Mouse (Mus musculus) embryonic fibroblast, embryonic 13.5 days (primary cell): ENCODE data around the gene Cdk19. TPM values are rescaled to one million over a fixed set of nuclear protein-coding genes. Genes with fewer than 3 reads are reported as not detected.
"Not testable (repeated sequence)": the region's sequence is repeated elsewhere in the genome, so short reads cannot be mapped to it uniquely, and the experiment has no call there.

Experiments
- H3K27ac ChIP-seq: 2 replicates; pipeline ENCODE4 v1.5.1; 2012; ENCODE audit warnings: low read length, control low read depth, inconsistent platforms; ENCODE audit not compliant: insufficient read depth
- H3K4me1 ChIP-seq: 2 replicates; pipeline ENCODE4 v1.6.1; 2011; ENCODE audit warnings: low read length; ENCODE audit not compliant: control insufficient read depth, insufficient read depth
- H3K4me3 ChIP-seq: 2 replicates; pipeline ENCODE4 v1.5.1; 2011; ENCODE audit warnings: mild to moderate bottlenecking, control low read depth, low read length; ENCODE audit not compliant: insufficient read depth
- CTCF ChIP-seq: IDR thresholded peaks from 2 replicates; pipeline ENCODE4 v1.5.1; 2011; ENCODE audit warnings: mild to moderate bottlenecking, control low read depth, low read length, moderate library complexity, borderline replicate concordance; ENCODE audit not compliant: insufficient read depth
- POLR2A ChIP-seq: IDR thresholded peaks from 2 replicates; pipeline ENCODE4 v1.6.1; 2011; ENCODE audit warnings: low read depth, mild to moderate bottlenecking, control low read depth, low read length, moderate library complexity
- polyA plus RNA-seq: library from polyadenylated mRNA; stranded (reverse); fragments of >200 nt; gene quantifications from 2 replicates; pipeline ENCODE4 v1.2.4, GENCODE M21; 2011; ENCODE audit warnings: low read depth; ENCODE audit not compliant: missing spikeins, insufficient read length

Gene Cdk19
- polyA plus RNA-seq, 1 experiment: 18.8 TPM

DNA sequence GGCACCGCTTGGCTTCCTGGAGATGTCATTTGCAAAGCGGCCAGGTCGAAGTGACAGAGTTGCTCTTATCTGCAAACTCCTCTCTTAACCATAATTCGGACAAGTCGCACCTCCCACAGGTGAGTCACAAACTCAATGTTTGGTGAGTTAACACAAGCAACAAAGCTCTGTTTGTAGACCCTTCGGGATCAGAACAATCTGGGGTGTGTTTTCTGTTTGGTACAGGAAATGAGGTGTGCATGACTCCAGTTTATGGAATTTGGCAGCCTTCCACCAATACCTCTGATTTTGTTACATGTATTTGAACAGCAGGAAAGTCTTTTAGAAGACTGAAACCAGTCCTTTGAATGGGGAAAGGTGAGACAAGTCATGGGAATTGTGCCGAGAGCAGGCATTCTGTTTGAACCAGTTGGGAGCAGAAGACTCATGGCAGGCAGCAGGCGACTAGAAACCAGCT is 171.9 kb downstream of the Cdk19 start:
- Histone ChIP-seq H3K27ac (no peak overlapping the region), H3K4me3 (no peak overlapping the region), H3K4me1 (peaks cover 6% of the 10 kb centered on the region; the same call in 1 of the 2 replicates)
- TF ChIP-seq CTCF: no peak
- TF ChIP-seq POLR2A: no peak

DNA sequence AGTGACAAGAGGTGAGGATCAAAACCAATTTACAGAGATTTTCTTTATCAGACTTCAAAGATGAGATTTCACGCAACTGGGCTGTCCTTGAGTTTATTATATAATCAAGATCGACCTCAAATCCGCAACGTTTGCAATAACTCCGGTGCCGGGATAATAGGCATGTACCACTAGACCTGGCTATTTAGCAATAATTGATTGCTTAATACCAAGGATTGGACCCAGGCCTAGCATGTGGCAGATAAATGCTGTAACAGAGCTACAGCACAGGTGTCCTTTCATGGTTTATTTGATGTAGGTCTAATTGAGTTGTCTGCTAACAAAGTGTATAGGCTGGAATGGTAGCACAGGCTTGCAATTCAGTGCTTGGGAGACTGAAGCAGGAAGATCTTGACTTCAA is 172.8 kb downstream of the Cdk19 start:
- TF ChIP-seq CTCF (no peak), POLR2A (no peak)
- Histone ChIP-seq H3K4me1 (peaks cover 6% of the 10 kb centered on the region; the same call in 1 of the 2 replicates), H3K27ac (no peak overlapping the region), H3K4me3 (no peak overlapping the region)

DNA sequence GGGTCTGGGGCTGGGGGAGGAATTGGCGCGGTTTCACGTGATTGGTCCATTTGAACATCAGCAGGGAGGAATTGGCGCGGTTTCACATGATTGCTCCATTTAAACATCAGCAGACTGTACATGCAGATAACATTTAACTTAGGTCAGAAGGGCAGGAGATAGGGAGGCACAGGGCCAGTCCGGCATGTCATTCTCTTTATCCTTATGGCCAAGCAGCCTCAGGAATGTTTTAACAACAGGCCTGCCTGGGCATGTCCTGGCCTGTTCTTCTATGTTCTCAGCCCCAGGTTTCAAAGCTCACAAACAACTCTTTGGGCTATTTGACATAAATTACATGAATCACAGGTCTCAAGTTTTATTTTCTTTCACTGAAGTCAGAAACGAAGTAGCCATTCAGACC is 173.6 kb downstream of the Cdk19 start:
- H3K27ac ChIP-seq, H3K4me3 ChIP-seq, H3K4me1 ChIP-seq: not testable (repeated sequence)

DNA sequence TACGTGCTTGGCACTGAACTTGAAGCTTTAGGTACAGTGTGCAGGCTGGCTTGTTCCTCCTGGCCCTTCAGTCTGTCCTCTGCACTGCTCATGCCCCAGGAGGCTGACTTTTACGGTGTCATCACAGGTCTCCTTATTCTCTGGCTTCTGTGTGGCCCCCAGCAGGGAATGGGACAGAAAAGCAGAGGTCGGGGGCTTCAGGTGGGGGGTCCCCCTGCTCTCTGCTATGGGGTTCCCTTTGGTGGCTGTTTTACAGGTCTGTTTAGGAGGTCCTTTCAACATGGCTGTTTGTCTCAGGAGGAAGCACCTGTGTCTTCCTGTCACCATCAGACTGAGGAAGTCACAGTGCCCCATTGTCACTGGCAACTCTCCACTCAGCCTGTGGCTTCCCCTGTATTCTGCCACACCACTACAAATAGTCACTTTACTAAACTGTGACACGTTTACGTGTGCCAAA is 175.9 kb downstream of the Cdk19 start:
- H3K27ac ChIP-seq: no peak overlapping the region
- H3K4me3 ChIP-seq: no peak overlapping the region
- TF ChIP-seq CTCF (no peak), POLR2A (no peak)
- H3K4me1 ChIP-seq: peaks cover 6% of the 10 kb centered on the region; the same call in 1 of the 2 replicates

DNA sequence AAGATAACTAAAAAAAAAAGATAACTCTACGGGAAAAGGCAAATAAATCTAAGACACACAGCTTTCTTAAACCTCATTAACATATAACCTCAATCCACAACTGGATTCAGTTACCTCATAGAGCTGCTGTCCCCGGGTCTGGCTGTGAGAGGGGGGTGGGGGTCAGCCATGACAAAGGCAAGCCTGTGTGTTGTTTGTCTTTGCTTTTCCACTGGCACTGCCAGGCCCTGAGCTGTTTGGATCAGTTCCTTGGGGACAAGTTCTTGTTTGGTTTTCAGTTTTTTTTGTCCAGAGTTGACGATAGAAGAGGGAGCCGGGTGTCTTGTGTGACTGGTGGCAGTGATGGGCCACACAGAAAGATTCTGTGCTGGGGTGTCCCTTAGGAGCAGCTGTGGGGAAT is 177.1 kb downstream of the Cdk19 start:
- TF ChIP-seq CTCF: no peak
- TF ChIP-seq POLR2A: no peak
- Histone ChIP-seq H3K4me1 (peaks cover 6% of the 10 kb centered on the region; the same call in 1 of the 2 replicates), H3K27ac (no peak overlapping the region), H3K4me3 (no peak overlapping the region)

DNA sequence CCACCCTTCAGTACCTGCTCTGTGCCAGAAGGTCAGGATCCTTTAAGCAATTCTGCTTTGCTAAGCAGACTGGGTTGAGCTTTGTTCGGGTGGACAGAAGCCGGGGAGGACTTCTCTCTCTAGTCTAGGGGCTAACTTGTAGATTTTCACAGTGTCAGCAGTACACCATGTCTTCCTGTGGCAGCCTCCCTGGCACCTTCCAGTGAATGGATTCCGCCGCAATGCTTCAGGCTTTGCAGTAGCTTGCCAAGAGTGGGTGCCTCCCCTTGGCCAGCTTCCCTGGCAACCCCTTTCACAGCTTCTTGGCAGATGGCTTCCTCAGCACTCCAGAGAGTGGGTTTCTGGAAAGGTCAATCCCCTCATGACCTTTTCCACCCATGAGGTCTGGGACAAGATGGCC is 180.2 kb downstream of the Cdk19 start:
- Histone ChIP-seq H3K4me3 (no peak overlapping the region), H3K4me1 (peaks cover 3% of the 10 kb centered on the region; the same call in 1 of the 2 replicates), H3K27ac (no peak overlapping the region)
- TF ChIP-seq POLR2A (no peak), CTCF (no peak)

DNA sequence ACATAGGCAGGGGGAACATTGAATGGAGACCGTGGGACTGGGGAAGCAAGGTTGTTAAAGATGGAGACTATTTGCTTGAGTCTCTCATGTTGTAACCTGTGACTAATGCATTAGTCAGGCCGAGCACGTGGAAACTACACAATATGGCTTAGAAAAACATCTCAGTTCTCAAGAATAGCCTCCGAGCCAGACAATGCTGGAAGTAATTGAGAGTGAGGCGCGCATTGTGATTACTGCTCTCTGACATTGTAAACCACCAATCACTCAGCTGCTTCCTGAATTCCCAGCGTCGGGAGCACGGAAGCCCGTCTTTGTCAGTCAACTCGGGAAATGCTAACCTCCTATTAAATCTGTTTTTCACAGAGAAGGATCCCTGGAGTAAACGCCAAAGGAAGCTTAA is 182.2 kb downstream of the Cdk19 start:
- peaks cover 3% of the 10 kb centered on the region; the same call in 1 of the 2 replicates for H3K4me1 ChIP-seq
- H3K27ac ChIP-seq: peak overlapping the region; percentile 20; the same call in 1 of the 2 replicates
- no peak for TF ChIP-seq POLR2A
- TF ChIP-seq CTCF: no peak
- H3K4me3 ChIP-seq: no peak overlapping the region

DNA sequence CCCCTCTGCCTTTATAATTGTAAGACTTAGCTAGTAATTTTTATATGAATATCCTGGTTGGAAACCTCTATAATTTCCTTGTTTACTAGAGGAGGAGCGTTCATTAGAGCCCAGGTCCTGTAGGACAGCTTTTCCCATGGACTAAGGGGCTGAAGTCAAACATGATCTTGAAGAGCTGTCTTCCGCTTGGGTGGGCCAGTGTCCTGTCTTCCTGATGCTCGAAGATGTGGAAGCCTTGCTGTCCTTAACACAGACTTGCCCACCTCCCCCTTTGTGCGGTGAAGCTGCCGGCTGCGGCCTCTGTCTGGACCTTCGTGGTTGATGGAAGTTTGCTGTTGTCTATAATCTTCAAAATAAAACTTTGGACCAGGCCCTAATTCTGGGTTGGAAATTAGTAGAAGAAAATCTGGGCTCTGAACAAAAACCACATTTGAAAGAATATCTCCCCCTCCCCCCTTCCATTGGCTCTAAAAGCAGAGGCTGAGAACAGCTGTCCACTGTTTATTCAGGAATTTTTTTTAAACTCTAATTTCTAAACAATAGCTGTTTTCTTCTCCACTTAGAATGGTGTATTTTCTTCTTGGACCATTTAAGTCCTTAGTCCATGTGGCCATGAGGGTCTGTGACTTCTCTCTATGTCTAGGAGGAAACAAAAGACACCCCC is 184.1 kb downstream of the Cdk19 start:
- no peak overlapping the region for H3K4me3 ChIP-seq
- peaks cover 9% of the 10 kb centered on the region; the same call in 1 of the 2 replicates for H3K4me1 ChIP-seq
- TF ChIP-seq POLR2A: no peak
- TF ChIP-seq CTCF: no peak
- no peak overlapping the region for H3K27ac ChIP-seq

DNA sequence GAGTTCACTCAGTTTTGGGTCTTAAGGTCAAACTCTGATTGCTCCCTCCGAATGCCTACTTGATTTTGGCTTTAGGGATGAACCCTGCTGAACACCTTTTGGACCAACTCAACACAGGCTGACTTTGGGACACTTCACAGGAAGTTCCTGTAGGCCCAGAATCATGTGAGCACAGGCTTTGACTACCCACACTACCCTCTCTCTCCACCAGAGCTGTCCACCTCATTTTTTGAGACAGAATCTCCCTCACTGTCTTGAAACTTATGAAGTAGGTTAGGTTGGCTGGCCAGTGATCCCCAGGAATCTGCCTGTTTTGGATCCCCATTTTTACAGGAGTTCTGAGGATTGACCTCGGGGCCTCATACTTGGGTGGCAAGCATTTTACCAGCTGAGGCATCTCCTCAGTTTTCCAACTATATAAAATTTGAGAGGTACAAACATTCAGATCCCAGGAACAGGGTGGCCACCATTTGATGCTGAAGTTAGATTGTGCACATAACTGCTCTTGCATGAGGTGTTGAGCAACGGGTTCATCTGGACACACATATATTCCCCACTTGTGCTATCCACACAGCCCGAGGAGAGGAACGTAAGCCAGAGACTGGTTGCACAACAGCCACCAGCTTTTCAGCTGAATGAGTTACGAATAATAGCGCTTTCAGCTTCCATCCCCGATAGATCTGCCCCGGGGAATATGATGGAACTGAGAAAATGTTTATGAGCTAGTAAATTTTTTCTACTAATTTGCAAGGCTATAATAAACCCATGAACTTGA is 184.9 kb downstream of the Cdk19 start:
- no peak overlapping the region for H3K27ac ChIP-seq

DNA sequence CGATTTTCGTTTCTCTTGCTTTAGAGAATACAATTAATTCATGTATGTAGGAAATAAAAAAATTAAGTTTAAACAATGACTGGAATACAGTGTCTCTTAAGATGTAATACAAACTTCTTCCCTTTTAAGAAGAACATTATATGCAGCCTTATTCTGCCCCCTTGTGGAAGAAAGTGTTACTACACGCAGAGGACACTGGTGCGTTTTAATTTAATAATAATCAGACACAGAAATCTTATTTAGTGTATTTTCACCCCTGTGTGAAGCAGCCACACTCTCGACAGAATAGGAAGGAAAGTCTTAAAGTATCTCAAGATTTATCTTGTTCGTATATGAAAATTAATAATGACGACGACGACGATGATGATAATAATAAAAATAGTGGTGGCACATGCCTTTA is 185.6 kb downstream of the Cdk19 start:
- no peak overlapping the region for H3K4me3 ChIP-seq
- H3K27ac ChIP-seq: no peak overlapping the region
- H3K4me1 ChIP-seq: peaks cover 9% of the 10 kb centered on the region; the same call in 1 of the 2 replicates
- TF ChIP-seq CTCF: no peak

More for the DNA sequence above, 184.9 kb downstream of the Cdk19 start:
- Histone ChIP-seq H3K4me3 (no peak overlapping the region), H3K4me1 (peaks cover 9% of the 10 kb centered on the region; the same call in 1 of the 2 replicates)
- TF ChIP-seq CTCF (no peak), POLR2A (no peak)
